Mouse (Mus musculus): Measurements from ENCODE around the gene Vill.

Vill gene

GRCm38 (mm10) chr9:119034676-119035665 is 17.6 kb upstream of the Vill start:
- no peak for DNase-seq

- DNase-seq, result no peak
These were observed 16.7 kb upstream of the Vill start for GRCm38 (mm10) chr9:119035836-119036235.

GRCm38 (mm10) chr9:119037076-119037730 is 15.4 kb upstream of the Vill start:
- DNase-seq, result no peak

GRCm38 (mm10) chr9:119038574-119038973 is 14.0 kb upstream of the Vill start:
- no peak for DNase-seq

- DNase-seq, result no peak
These were observed 12.3 kb upstream of the Vill start for GRCm38 (mm10) chr9:119040101-119040775.

GRCm38 (mm10) chr9:119048182-119048903 is 4.2 kb upstream of the Vill start:
- DNase-seq, result no peak

- no peak for DNase-seq
These were observed 1.4 kb upstream of the Vill start for GRCm38 (mm10) chr9:119051158-119051557.

GRCm38 (mm10) chr9:119053964-119054576 is 1.5 kb downstream of the Vill start:
- no peak for DNase-seq

- DNase-seq, result no peak
These were observed 2.8 kb downstream of the Vill start for GRCm38 (mm10) chr9:119055336-119055735.

GRCm38 (mm10) chr9:119058245-119058644 is 5.7 kb downstream of the Vill start:
- DNase-seq, result no peak

GRCm38 (mm10) chr9:119060701-119061100 is 8.1 kb downstream of the Vill start:
- DNase-seq, result no peak

- no peak for DNase-seq
These were observed 10.6 kb downstream of the Vill start for GRCm38 (mm10) chr9:119063036-119063644.

- DNase-seq, result no peak
These were observed 11.7 kb downstream of the Vill start for GRCm38 (mm10) chr9:119064296-119064695.

GRCm38 (mm10) chr9:119067601-119068000 is 15.0 kb downstream of the Vill start:
- DNase-seq, result peak; percentile 21 to 58

- no peak for DNase-seq
These were observed 15.7 kb downstream of the Vill start for GRCm38 (mm10) chr9:119068266-119068665.

GRCm38 (mm10) chr9:119070173-119070825 is 17.7 kb downstream of the Vill start:
- no peak for DNase-seq

GRCm38 (mm10) chr9:119071786-119072185 is 19.2 kb downstream of the Vill start:
- DNase-seq, result no peak

- no peak for DNase-seq
These were observed 20.8 kb downstream of the Vill start for GRCm38 (mm10) chr9:119073184-119073895.

- no peak for DNase-seq
These were observed 23.1 kb downstream of the Vill start for GRCm38 (mm10) chr9:119075685-119076084.

- DNase-seq, result no peak
These were observed 27.6 kb downstream of the Vill start for GRCm38 (mm10) chr9:119080040-119080675.

Measured in spleen, adult 18-20 months (tissue).